Mouse (Mus musculus): ENCODE measurements around the gene Cdc42bpg. TPM values are rescaled to one million over a fixed set of nuclear protein-coding genes. Genes with fewer than 3 reads are reported as not detected.

The Cdc42bpg gene
- total and polyA plus RNA-seq, 3 experiments, result 2.6 to 4.5 TPM; not detected in 1

GRCm38 (mm10) chr19:6273998-6274608, 32.2 kb upstream of the Cdc42bpg start:
- Histone ChIP-seq H3K79me2 (ENCODE audit: control insufficient read depth, insufficient read depth, low read length, poor library complexity) (peaks cover 29% of the 10 kb centered on the region), H3K4me1 (ENCODE audit: control insufficient read depth in 1 of 2, insufficient read depth in 2 of 2, low read length in 2 of 2) (peaks cover 5 to 21% of the 10 kb centered on the region in 2 experiments), H3K9ac (ENCODE audit: control insufficient read depth, low read depth, low read length, poor library complexity, severe bottlenecking) (no peak overlapping the region), H3K27me3 (ENCODE audit: control insufficient read depth in 1 of 2, insufficient read depth in 2 of 2, low read length in 2 of 2) (no peaks in the 10 kb centered on the region), H3K4me3 (ENCODE audit: control insufficient read depth in 1 of 2, insufficient read depth in 1 of 2, low read depth in 2 of 2, low read length in 2 of 2) (no peak overlapping the region), H3K27ac (ENCODE audit: control insufficient read depth, low read depth, low read length) (no peak overlapping the region), H3K36me3 (ENCODE audit: control insufficient read depth in 1 of 2, insufficient read depth in 2 of 2, low read length in 2 of 2) (peaks cover 0 to 14% of the 10 kb centered on the region in 2 experiments; a peak in 2 of 4 replicates), H3K9me3 (replicated peaks; ENCODE audit: insufficient read depth, low read length) (no peaks in the 10 kb centered on the region)
- no peak for TF ChIP-seq ZC3H11A (IDR thresholded peaks at IDR 0.05; ENCODE audit: low read depth, low read length)
- no peak for TF ChIP-seq RAD21 (IDR thresholded peaks at IDR 0.05; ENCODE audit: low read depth, low read length)
- no peak for TF ChIP-seq TBP (IDR thresholded peaks at IDR 0.05; ENCODE audit: low read depth, low read length)
- TF ChIP-seq MAZ (IDR thresholded peaks at IDR 0.05; ENCODE audit: low read depth, low read length), result no peak
- no peak for DNase-seq (ENCODE audit: low read depth, low spot score)

DNA sequence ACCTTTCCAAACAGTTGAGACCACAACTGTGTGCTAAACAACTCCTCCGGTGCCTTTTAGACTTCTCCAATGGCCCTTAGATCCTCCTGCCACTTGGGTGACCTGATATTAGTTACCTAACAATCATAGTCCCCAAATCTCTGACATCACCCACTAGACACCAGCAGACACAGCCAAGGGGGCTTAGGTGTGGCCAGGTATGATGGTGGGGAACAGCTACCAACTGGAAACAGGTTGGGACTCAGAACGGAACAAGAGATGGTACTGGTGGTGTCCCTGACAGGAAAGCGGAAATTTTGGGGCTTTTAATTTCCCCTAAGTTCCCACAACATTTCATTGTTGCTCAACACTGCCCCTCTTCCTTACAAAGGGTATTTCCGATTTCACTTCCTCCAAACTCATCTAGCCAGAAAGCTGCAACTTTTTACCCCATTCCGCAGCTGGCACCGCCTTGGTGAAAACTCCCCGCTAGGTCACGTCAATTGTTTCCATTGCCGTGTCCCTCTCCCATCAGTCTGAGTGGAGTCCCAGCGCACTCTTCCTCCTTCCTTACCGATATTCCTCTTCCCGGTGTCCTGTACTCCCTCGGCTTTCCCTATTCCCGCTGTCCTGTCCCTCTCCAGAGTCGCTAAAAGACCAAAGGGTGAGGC, 30.4 kb upstream of the Cdc42bpg start:
- peak overlapping the region; percentile 56 for H3K27ac ChIP-seq (ENCODE audit: control insufficient read depth, low read depth, low read length)
- peaks cover 12 to 34% of the 10 kb centered on the region in 2 experiments for H3K4me1 ChIP-seq (ENCODE audit: control insufficient read depth in 1 of 2, insufficient read depth in 2 of 2, low read length in 2 of 2)
- H3K9ac ChIP-seq (ENCODE audit: control insufficient read depth, low read depth, low read length, poor library complexity, severe bottlenecking), result peak overlapping the region; percentile 78
- no peaks in the 10 kb centered on the region for H3K9me3 ChIP-seq (replicated peaks; ENCODE audit: insufficient read depth, low read length)
- peak; percentile 75 for DNase-seq (ENCODE audit: low read depth, low spot score)
- peaks cover 44% of the 10 kb centered on the region for H3K79me2 ChIP-seq (ENCODE audit: control insufficient read depth, insufficient read depth, low read length, poor library complexity)
- H3K36me3 ChIP-seq (ENCODE audit: control insufficient read depth in 1 of 2, insufficient read depth in 2 of 2, low read length in 2 of 2), result peaks cover 0 to 25% of the 10 kb centered on the region in 2 experiments; a peak in 3 of 4 replicates
- TF ChIP-seq BHLHE40 (IDR thresholded peaks at IDR 0.05; ENCODE audit: borderline replicate concordance, low read depth, low read length) (0 out of 2 replicates have a peak, but pooled peaks have one; percentile 25), CHD1 (IDR thresholded peaks at IDR 0.05; ENCODE audit: low read depth, low read length) (0 out of 2 replicates have a peak, but pooled peaks have one; percentile 81), CTCF (IDR thresholded peaks at IDR 0.05 in 2 of 3, conservative IDR thresholded peaks at IDR 0.05 in 1 of 3; ENCODE audit: control insufficient read depth in 1 of 3, insufficient read depth in 1 of 3, low read depth in 2 of 3, low read length in 3 of 3, poor library complexity in 1 of 3, severe bottlenecking in 1 of 3) (peak in 1 of 3 experiments; percentile 29; a peak in 2 of 6 replicates), TAL1 (IDR thresholded peaks at IDR 0.05; ENCODE audit: low read length) (no peak), NELFE (IDR thresholded peaks at IDR 0.05; ENCODE audit: low read depth, low read length) (peak; percentile 8; the same call in 1 of the 2 replicates)
- H3K27me3 ChIP-seq (ENCODE audit: control insufficient read depth in 1 of 2, insufficient read depth in 2 of 2, low read length in 2 of 2), result no peaks in the 10 kb centered on the region
- peak overlapping the region; percentile 52 to 69 for H3K4me3 ChIP-seq (ENCODE audit: control insufficient read depth in 1 of 2, insufficient read depth in 1 of 2, low read depth in 2 of 2, low read length in 2 of 2)

DNA sequence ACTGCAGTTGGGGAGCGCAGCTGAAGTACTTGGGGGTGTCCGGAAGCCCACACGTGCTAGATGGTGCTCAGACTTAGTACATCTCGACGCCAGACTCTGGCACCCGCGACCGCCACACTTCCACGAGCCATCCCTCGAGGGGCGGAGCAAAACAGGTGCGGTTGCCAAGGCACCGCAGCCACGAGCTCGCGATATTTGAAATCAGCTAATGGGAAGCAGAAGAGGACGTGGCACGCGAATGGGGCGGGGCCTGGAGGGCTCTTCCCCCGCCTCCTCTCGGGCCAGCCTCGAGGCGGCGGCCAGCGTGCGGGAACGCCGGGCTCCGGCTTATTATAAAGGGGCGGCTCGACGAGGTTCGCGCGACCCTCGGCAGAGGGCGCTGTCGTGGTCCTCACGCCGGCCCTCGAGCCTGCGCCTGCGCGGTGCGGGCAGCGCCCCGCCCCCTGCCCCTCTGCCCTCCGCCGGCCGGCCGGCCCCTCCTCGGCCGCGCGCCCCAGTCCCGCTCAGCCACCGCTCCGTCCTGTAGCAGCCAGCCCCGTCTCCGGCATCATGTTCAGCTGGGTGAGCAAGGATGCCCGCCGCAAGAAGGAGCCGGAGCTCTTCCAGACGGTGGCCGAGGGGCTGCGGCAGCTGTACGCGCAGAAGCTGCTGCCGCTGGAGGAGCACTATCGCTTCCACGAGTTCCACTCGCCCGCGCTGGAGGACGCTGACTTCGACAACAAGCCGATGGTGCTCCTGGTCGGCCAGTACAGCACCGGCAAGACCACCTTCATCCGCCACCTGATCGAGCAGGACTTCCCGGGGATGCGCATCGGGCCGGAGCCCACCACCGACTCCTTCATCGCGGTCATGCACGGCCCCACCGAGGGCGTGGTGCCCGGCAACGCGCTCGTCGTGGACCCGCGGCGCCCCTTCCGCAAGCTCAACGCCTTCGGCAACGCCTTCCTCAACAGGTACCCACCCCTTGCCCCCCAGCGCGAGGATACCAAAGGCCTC, 29.5 kb upstream of the Cdc42bpg start, which contains the start of gene Ehd1:
Gene Ehd1, plus strand, starts transcription at position 300 of the 996 bp plus-strand sequence.
- Histone ChIP-seq H3K4me3 (ENCODE audit: control insufficient read depth in 1 of 2, insufficient read depth in 1 of 2, low read depth in 2 of 2, low read length in 2 of 2) (peak within 1 kb of the TSS; percentile 86 to 97), H3K9ac (ENCODE audit: control insufficient read depth, low read depth, low read length, poor library complexity, severe bottlenecking) (peak within 1 kb of the TSS; percentile 94), H3K9me3 (replicated peaks; ENCODE audit: insufficient read depth, low read length) (no peaks in the 10 kb centered on the region), H3K4me1 (ENCODE audit: control insufficient read depth in 1 of 2, insufficient read depth in 2 of 2, low read length in 2 of 2) (peaks cover 12 to 34% of the 10 kb centered on the region in 2 experiments), H3K36me3 (ENCODE audit: control insufficient read depth in 1 of 2, insufficient read depth in 2 of 2, low read length in 2 of 2) (peaks cover 0 to 25% of the 10 kb centered on the region in 2 experiments; a peak in 3 of 4 replicates), H3K79me2 (ENCODE audit: control insufficient read depth, insufficient read depth, low read length, poor library complexity) (peaks cover 44% of the 10 kb centered on the region), H3K27me3 (ENCODE audit: control insufficient read depth in 1 of 2, insufficient read depth in 2 of 2, low read length in 2 of 2) (no peaks in the 10 kb centered on the region), H3K27ac (ENCODE audit: control insufficient read depth, low read depth, low read length) (peak within 1 kb of the TSS; percentile 62)
- peak; percentile 99 for DNase-seq (ENCODE audit: low read depth, low spot score)
- no peak for TF ChIP-seq TCF12 (IDR thresholded peaks at IDR 0.05; ENCODE audit: low read depth, low read length)
- no peak for TF ChIP-seq JUND (IDR thresholded peaks at IDR 0.05; ENCODE audit: low read depth, low read length)
- peak; percentile 82 for TF ChIP-seq MYC (IDR thresholded peaks at IDR 0.05; ENCODE audit: low read depth, low read length)
- TF ChIP-seq MAZ (IDR thresholded peaks at IDR 0.05; ENCODE audit: low read depth, low read length), result no peak; the same call in 1 of the 2 replicates
- no peak for TF ChIP-seq CHD1 (IDR thresholded peaks at IDR 0.05; ENCODE audit: low read depth, low read length)
- TF ChIP-seq USF2 (IDR thresholded peaks at IDR 0.05; ENCODE audit: borderline replicate concordance in 1 of 2, insufficient read depth in 1 of 2, low read depth in 1 of 2, low read length in 2 of 2), result no peak
- TF ChIP-seq EP300 (IDR thresholded peaks at IDR 0.05; ENCODE audit: low read depth in 1 of 2, low read length in 2 of 2), result no peak
- peak; percentile 80 for TF ChIP-seq NELFE (IDR thresholded peaks at IDR 0.05; ENCODE audit: low read depth, low read length)
- no peak; the same call in 1 of the 2 replicates for TF ChIP-seq KAT2A (conservative IDR thresholded peaks at IDR 0.05; ENCODE audit: low read depth, low read length)
- peak; percentile 92 for TF ChIP-seq MXI1 (IDR thresholded peaks at IDR 0.05; ENCODE audit: low read depth, low read length)
- no peak for TF ChIP-seq MAFK (IDR thresholded peaks at IDR 0.05; ENCODE audit: borderline replicate concordance, low read depth, low read length)
- TF ChIP-seq CHD2 (IDR thresholded peaks at IDR 0.05; ENCODE audit: low read length), result peak; percentile 93
- TF ChIP-seq ZKSCAN1 (IDR thresholded peaks at IDR 0.05; ENCODE audit: low read depth, low read length), result no peak
- TF ChIP-seq RAD21 (IDR thresholded peaks at IDR 0.05; ENCODE audit: low read depth, low read length), result no peak; the same call in none of the 2 replicates
- TF ChIP-seq ZMIZ1 (IDR thresholded peaks at IDR 0.05; ENCODE audit: low read depth, low read length), result no peak

Measured in MEL (cell line).